Mouse (Mus musculus) left cerebral cortex, postnatal 10 days (tissue): ENCODE results near the gene Ppip5k1. TPM values are rescaled to one million over a fixed set of nuclear protein-coding genes. Genes with fewer than 3 reads are reported as not detected.

Experiments used
- DNase-seq, 2 experiments: peaks; one replicate each; pipeline ENCODE4 v3.0.0; 2021 to 2022; ENCODE audit warnings: low spot score in 2 of 2, mixed read lengths in 1 of 2; ENCODE audit errors: extremely low spot score in 1 of 2
- intact Hi-C: fragments of 180-260 bp; cut with DNase I; formaldehyde crosslinking; loops from one replicate; pipeline ENCODE4 v1.15.1; 2025
- total RNA-seq, 2 experiments: library from RNA; stranded (reverse); gene quantifications; 2 replicates each; pipeline ENCODE4 v1.2.3; 2021

The Ppip5k1 gene
- total RNA-seq, 2 experiments from 2014 or later = 50.4 to 55.7 TPM

GRCm38 (mm10) chr2:121270521-121271235, 84.5 kb downstream of the Ppip5k1 start:
- DNase-seq = no peak
- intact Hi-C loops = no loop called here

GRCm38 (mm10) chr2:121268446-121268845, 86.8 kb downstream of the Ppip5k1 start:
- intact Hi-C loops = no loop called here
- DNase-seq = no peak

Other genes starting within 250 kb of the Ppip5k1 start
- gene Tgm7, start 245.6 kb downstream of the Ppip5k1 start, total RNA-seq = not detected
- 10 to 100 TPM; 17.7 to 17.8 TPM for gene Adal, start 215.0 kb downstream of the Ppip5k1 start, total RNA-seq
- gene Lcmt2, start 214.7 kb downstream of the Ppip5k1 start, total RNA-seq = 1 to 10 TPM; 8.0 to 8.9 TPM
- gene Tubgcp4, start 184.7 kb downstream of the Ppip5k1 start, total RNA-seq = 10 to 100 TPM; 31.8 to 32.2 TPM
- 1 to 10 TPM; 4.7 to 5.7 TPM for gene Zscan29, start 184.3 kb downstream of the Ppip5k1 start, total RNA-seq
- gene Trp53bp1, start 84.0 kb downstream of the Ppip5k1 start, total RNA-seq = 100 to 1,000 TPM; 173 to 183 TPM
- 100 to 1,000 TPM; 391 to 400 TPM for gene Map1a, start 65.8 kb downstream of the Ppip5k1 start, total RNA-seq
- 100 to 1,000 TPM; 311 to 312 TPM for gene Ckmt1, start 2.3 kb upstream of the Ppip5k1 start, total RNA-seq
- gene Strc, start 31.8 kb upstream of the Ppip5k1 start, total RNA-seq = not detected
- gene Pdia3, start 58.4 kb upstream of the Ppip5k1 start, total RNA-seq = 100 to 1,000 TPM; 198 to 214 TPM
- 1 to 10 TPM; 4.5 to 4.8 TPM for gene Catsper2, start 58.4 kb upstream of the Ppip5k1 start, total RNA-seq
- gene Ell3, start 88.9 kb upstream of the Ppip5k1 start, total RNA-seq = not detected
- gene Serf2, start 93.8 kb upstream of the Ppip5k1 start, total RNA-seq = 100 to 1,000 TPM; 129 to 153 TPM
- 10 to 100 TPM; 23.7 to 25.8 TPM for gene Hypk, start 97.9 kb upstream of the Ppip5k1 start, total RNA-seq
- gene Serinc4, start 101.4 kb upstream of the Ppip5k1 start, total RNA-seq = 1 to 10 TPM; 1.2 to 1.3 TPM
- gene Mfap1b, start 118.7 kb upstream of the Ppip5k1 start, total RNA-seq = 10 to 100 TPM; 35.1 to 37.0 TPM
- gene Mfap1a, start 151.3 kb upstream of the Ppip5k1 start, total RNA-seq = 10 to 100 TPM; 31.2 to 32.7 TPM
- gene Wdr76, start 151.3 kb upstream of the Ppip5k1 start, total RNA-seq = 1 to 10 TPM; 4.2 to 4.4 TPM